27 mouse cellular contexts compared by ENCODE assay signal in genomic region chr4:156126841-156127240, GRCm38 (mm10). TPM values are rescaled to one million over a fixed set of nuclear protein-coding genes. Genes with fewer than 3 reads are reported as not detected.
DNase-seq lines count a peak whose midpoint lies in the region; ATAC-seq and TF ChIP-seq lines count a peak whose summit lies in the region.
"Had no signal": no experiment of that assay in that cellular context is flagged by ENCODE, and none has a peak within 500 bp of the region (broad histone marks: within the 10 kb centered on the region; RNA-seq: fewer than 3 reads in every experiment).

No protein-coding gene starts in this region.

- no peak overlapping the region for H3K4me3 ChIP-seq in heart, embryonic 12.5 days
- no peak overlapping the region for H3K4me3 ChIP-seq in ES-Bruce4 (ENCODE audit: low read depth, low read length)
- no peak overlapping the region for H3K4me3 ChIP-seq in hindbrain, postnatal 0 days (ENCODE audit: low read length)
- H3K4me3 ChIP-seq: embryonic facial prominence, embryonic 15.5 days; forebrain, embryonic 10.5 days; hindbrain, embryonic 15.5 days; intestine, embryonic 15.5 days had no signal

- ATAC-seq in heart, embryonic 12.5 days (ENCODE audit: insufficient number of reproducible peaks, low FRiP score): no peak
- peak; percentile 31 for ATAC-seq in Patski
- peak; percentile 48 for ATAC-seq in megakaryocyte progenitor cell, adult 5-6 weeks (replicated peaks; ENCODE audit: poor library complexity)
- no peak for ATAC-seq in hindbrain, postnatal 0 days
- ATAC-seq: forebrain, embryonic 16.5 days; intestine, embryonic 15.5 days had no signal

- CTCF ChIA-PET in Patski (lab: Charles Lee): interaction anchor here (1.4 to 1.6 kb wide), 2 partner anchors 13 to 94 kb away, joined by 3 to 5 read pairs; no protein-coding TSS in a partner anchor

- TF ChIP-seq EP300 in ES-Bruce4 (IDR thresholded peaks at IDR 0.05; ENCODE audit: insufficient read depth, low read depth, low read length): no peak

- in situ Hi-C loops in Patski (cut with MboI; ENCODE audit: low pct_unique_long_range_greater_than_20kb): no loop called here

- H3K4me1 ChIP-seq in heart, embryonic 12.5 days (replicated peaks): 0 out of 2 replicates have a peak, but pooled peaks cover 2% of the 10 kb centered on the region
- H3K4me1 ChIP-seq in ES-Bruce4 (ENCODE audit: control insufficient read depth, insufficient read depth, low read length): no peaks in the 10 kb centered on the region
- no peaks in the 10 kb centered on the region for H3K4me1 ChIP-seq in hindbrain, postnatal 0 days (ENCODE audit: insufficient read depth, low read length)
- H3K4me1 ChIP-seq: embryonic facial prominence, embryonic 15.5 days; forebrain, embryonic 10.5 days; hindbrain, embryonic 15.5 days; intestine, embryonic 15.5 days had no signal

- no peak overlapping the region for H3K27ac ChIP-seq in heart, embryonic 12.5 days (ENCODE audit: poor library complexity, severe bottlenecking)
- peak overlapping the region; percentile 17; the same call in 1 of the 2 replicates for H3K27ac ChIP-seq in ES-Bruce4 (ENCODE audit: insufficient read depth, low read length)
- H3K27ac ChIP-seq in hindbrain, postnatal 0 days: no peak overlapping the region
- H3K27ac ChIP-seq: embryonic facial prominence, embryonic 15.5 days; forebrain, embryonic 10.5 days; hindbrain, embryonic 15.5 days; intestine, embryonic 15.5 days; stomach, postnatal 0 days had no signal

- WGBS in heart, embryonic 12.5 days: 81% methylated on average over 7 of the region's 7 CpGs
- 89% methylated on average over 7 of the region's 7 CpGs for WGBS in hindbrain, postnatal 0 days

- H3K9me3 ChIP-seq in heart, embryonic 12.5 days (replicated peaks): no peaks in the 10 kb centered on the region
- H3K9me3 ChIP-seq in ES-Bruce4 (replicated peaks; ENCODE audit: control insufficient read depth, insufficient read depth, low read length, poor library complexity, severe bottlenecking): peaks cover 25% of the 10 kb centered on the region
- no peaks in the 10 kb centered on the region for H3K9me3 ChIP-seq in hindbrain, postnatal 0 days (ENCODE audit: low read length)
- H3K9me3 ChIP-seq: embryonic facial prominence, embryonic 15.5 days; forebrain, embryonic 10.5 days; hindbrain, embryonic 15.5 days; intestine, embryonic 15.5 days had no signal

- no peak for TF ChIP-seq CTCF in ES-Bruce4 (IDR thresholded peaks at IDR 0.05; ENCODE audit: low read depth, low read length)
- TF ChIP-seq CTCF in Patski (IDR thresholded peaks at IDR 0.05): no peak
- TF ChIP-seq CTCF in hindbrain, postnatal 0 days (IDR thresholded peaks at IDR 0.05; ENCODE audit: low read depth): no peak

- no peaks in the 10 kb centered on the region for H3K27me3 ChIP-seq in heart, embryonic 12.5 days (replicated peaks)
- no peaks in the 10 kb centered on the region for H3K27me3 ChIP-seq in ES-Bruce4 (ENCODE audit: control insufficient read depth, insufficient read depth, low read length, poor library complexity, severe bottlenecking)
- H3K27me3 ChIP-seq in Patski: no peaks in the 10 kb centered on the region
- H3K27me3 ChIP-seq in hindbrain, postnatal 0 days (ENCODE audit: insufficient read depth, low read length): no peaks in the 10 kb centered on the region
- H3K27me3 ChIP-seq: embryonic facial prominence, embryonic 15.5 days; hindbrain, embryonic 15.5 days; intestine, embryonic 15.5 days had no signal

- no peak overlapping the region for H3K4me2 ChIP-seq in heart, embryonic 12.5 days
- H3K4me2 ChIP-seq in hindbrain, postnatal 0 days (ENCODE audit: low read depth, low read length): no peak overlapping the region
- H3K4me2 ChIP-seq: embryonic facial prominence, embryonic 15.5 days; hindbrain, embryonic 15.5 days; intestine, embryonic 15.5 days; lung, embryonic 14.5 days; midbrain, embryonic 11.5 days had no signal

- H3K36me3 ChIP-seq in heart, embryonic 12.5 days: peaks cover 53% of the 10 kb centered on the region
- H3K36me3 ChIP-seq in ES-Bruce4 (ENCODE audit: control insufficient read depth, insufficient read depth, low read length, poor library complexity, severe bottlenecking): peaks cover 32% of the 10 kb centered on the region
- peaks cover 41% of the 10 kb centered on the region for H3K36me3 ChIP-seq in hindbrain, postnatal 0 days (ENCODE audit: insufficient read depth, low read length)

- intact Hi-C loops in gastrocnemius, postnatal 14 days (cut with DNase I; ENCODE audit: low total_unique reads): no loop called here

- H3K9ac ChIP-seq in heart, embryonic 12.5 days: no peak overlapping the region
- no peak overlapping the region for H3K9ac ChIP-seq in ES-Bruce4 (ENCODE audit: low read depth, poor library complexity, severe bottlenecking)
- no peak overlapping the region for H3K9ac ChIP-seq in hindbrain, postnatal 0 days (replicated peaks; ENCODE audit: low read length)
- H3K9ac ChIP-seq: embryonic facial prominence, embryonic 15.5 days; hindbrain, embryonic 15.5 days; intestine, embryonic 15.5 days; lung, embryonic 14.5 days had no signal

- DNase-seq in heart, adult 11 months: peak; percentile 67
- DNase-seq in Patski (ENCODE audit: low read depth, low spot score): no peak
- DNase-seq in gastrocnemius, postnatal 14 days: no peak
- DNase-seq in hindbrain, postnatal 0 days (ENCODE audit: low spot score): no peak
- no peak for DNase-seq in lung, postnatal 25 days (ENCODE audit: low spot score)
- DNase-seq: adrenal gland, postnatal 10 days; cerebellum, adult 8-10 months; cerebellum, postnatal 36 days; embryo, embryonic 11 days; gastrocnemius, postnatal 36 days; kidney, adult 8-10 months; kidney, postnatal 10 days; lung, embryonic 14.5 days; lung, postnatal 4 days; right cerebral cortex, postnatal 14 days had no signal

- POLR2A ChIA-PET in Patski (lab: Charles Lee): no interaction called here

- no peak for TF ChIP-seq POLR2A in ES-Bruce4 (IDR thresholded peaks at IDR 0.05; ENCODE audit: insufficient read depth, low read length)

RNA-seq across cellular contexts. Expression of gene Rnf223, which starts 3.5 kb away (rescaled TPM):
- polyA plus RNA-seq in heart, embryonic 12.5 days (2016; fragmentation: Nextera tagmentation; extraction: Ambion mirVana): 0.28 and 0.33 TPM in 2 replicates
- 0.27 TPM in 1 of 2 replicates, not detected in the other for polyA plus RNA-seq in ES-Bruce4 (2011; ENCODE audit: insufficient read depth, insufficient read length, low read depth, missing spikeins)
- polyA plus RNA-seq in Patski (2021): 0.15 TPM
- total RNA-seq in megakaryocyte progenitor cell, adult 5-6 weeks (2015): 0.22 and 0.27 TPM in 2 replicates
- total RNA-seq in megakaryocyte progenitor cell, adult 5-6 weeks (2017): 0.25 TPM in 1 of 2 replicates, not detected in the other
- total RNA-seq in gastrocnemius, postnatal 14 days (2021): not detected
- 0.50 and 0.73 TPM in 2 replicates for total RNA-seq in hindbrain, postnatal 0 days (2014; rRNA removed)
- polyA plus RNA-seq in hindbrain, postnatal 0 days (2015; fragmentation: Nextera tagmentation; extraction: Ambion mirVana): 0.25 and 0.31 TPM in 2 replicates
- total RNA-seq: gastrocnemius, postnatal 36 days; hematopoietic stem cell, adult 5-6 weeks; liver, adult 2 months had no signal

RNA-seq across cellular contexts. Expression of gene 9430015G10Rik, which starts 17.1 kb away (rescaled TPM):
- polyA plus RNA-seq in heart, embryonic 12.5 days (2016; fragmentation: Nextera tagmentation; extraction: Ambion mirVana): 22.1 and 23.7 TPM in 2 replicates
- polyA plus RNA-seq in ES-Bruce4 (2011; ENCODE audit: insufficient read depth, insufficient read length, low read depth, missing spikeins): 39.7 and 47.7 TPM in 2 replicates
- 9.3 TPM for polyA plus RNA-seq in Patski (2021)
- 16.9 and 24.7 TPM in 2 replicates for total RNA-seq in megakaryocyte progenitor cell, adult 5-6 weeks (2015)
- 28.3 and 33.7 TPM in 2 replicates for total RNA-seq in megakaryocyte progenitor cell, adult 5-6 weeks (2017)
- 1 to 10 TPM; 3.2 to 4.1 TPM for total RNA-seq in gastrocnemius, postnatal 14 days (2021)
- total RNA-seq in hindbrain, postnatal 0 days (2014; rRNA removed): 24.0 and 32.8 TPM in 2 replicates
- polyA plus RNA-seq in hindbrain, postnatal 0 days (2015; fragmentation: Nextera tagmentation; extraction: Ambion mirVana): 21.0 and 22.3 TPM in 2 replicates

Comparison
In these comparisons a context has a peak if more than half of its experiments do, and no peak if none do; other contexts are left out.
1. ATAC-seq: peak in Patski (single experiment) and megakaryocyte progenitor cell, adult 5-6 weeks (single experiment); none in heart, embryonic 12.5 days (single experiment) and hindbrain, postnatal 0 days (single experiment).